Mouse (Mus musculus): ENCODE results near the gene Csmd2.

Gene Csmd2

GRCm38 (mm10) chr4:127987784-127988455, at the start of gene Csmd2:
TSS of gene Csmd2 (plus strand) at chr4:127987857.
- DNase-seq (ENCODE audit: low spot score) = no peak

DNA sequence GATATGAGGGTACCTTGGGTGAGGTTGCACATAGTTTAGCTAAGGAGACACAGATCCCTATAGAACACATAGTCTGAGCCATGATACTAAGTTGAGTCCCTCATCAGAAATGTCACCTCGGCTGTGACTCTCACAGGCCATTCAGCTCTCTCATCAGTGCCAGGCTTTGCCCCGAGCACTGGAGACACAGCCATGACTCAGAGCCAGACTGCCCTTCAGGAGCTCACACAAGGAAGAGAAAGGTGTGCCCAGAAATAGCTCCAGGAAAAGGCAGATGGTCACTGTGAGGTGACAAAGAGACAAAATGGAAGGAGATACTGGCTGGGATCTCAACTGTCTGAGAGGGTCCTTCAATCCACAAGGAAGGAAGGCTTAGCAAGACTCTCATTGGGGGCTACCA, 40.0 kb upstream of the Csmd2 start:
- DNase-seq (ENCODE audit: low spot score) = no peak

DNA sequence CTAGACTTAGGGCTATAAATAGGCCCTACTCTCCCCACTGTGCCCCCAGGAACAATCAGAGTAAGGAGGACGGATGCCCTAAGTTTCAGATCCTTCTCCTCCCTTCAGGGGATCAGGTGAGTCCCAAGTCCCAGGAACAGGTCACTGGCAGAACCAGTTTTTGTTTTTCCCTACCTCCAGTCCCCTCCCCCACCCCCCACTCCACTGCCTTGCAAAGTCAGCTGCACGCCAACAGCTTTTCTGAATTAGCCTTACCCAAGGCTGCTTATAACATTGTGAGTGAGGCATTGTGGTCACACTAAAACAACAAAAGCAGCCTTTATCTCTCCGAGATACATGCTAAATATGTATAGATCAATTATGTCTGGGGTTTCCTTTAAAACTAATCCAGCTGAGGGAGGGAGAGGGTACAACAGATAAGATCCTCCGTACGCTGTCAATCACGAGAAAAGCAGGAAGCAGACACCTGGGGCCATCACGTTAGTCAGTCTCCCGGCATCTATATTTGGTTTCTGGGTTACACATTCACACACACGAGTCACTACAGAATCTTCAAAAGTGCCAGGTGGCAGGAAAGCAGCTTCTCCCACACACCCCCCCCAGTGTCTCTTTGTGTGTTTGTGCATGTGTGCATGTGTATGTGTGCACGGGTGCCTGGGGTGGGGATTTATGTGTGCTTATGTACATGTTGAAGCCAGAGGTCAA, 34.5 kb upstream of the Csmd2 start:
- DNase-seq (ENCODE audit: low spot score) = no peak

DNA sequence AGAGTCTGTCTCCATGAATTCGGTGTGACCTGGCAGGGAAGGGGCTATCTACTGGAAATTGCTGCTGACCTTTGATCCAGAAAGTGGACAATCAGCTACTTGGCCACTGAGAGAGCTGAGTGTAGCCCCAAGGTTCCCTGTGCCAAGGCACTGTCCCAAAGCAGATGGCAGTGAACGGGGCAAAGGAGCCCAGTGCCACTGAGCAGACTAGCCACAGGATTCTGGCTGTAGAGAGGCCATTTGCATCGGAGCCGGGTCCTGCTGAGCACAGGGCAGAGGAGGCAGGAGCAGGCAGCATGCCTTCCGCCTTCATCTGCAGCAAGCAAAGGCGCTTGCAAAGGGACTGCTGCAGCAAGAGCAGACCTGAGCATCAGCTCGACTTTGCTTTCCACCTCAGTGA, 18.6 kb upstream of the Csmd2 start:
- DNase-seq (ENCODE audit: low spot score) = no peak

DNA sequence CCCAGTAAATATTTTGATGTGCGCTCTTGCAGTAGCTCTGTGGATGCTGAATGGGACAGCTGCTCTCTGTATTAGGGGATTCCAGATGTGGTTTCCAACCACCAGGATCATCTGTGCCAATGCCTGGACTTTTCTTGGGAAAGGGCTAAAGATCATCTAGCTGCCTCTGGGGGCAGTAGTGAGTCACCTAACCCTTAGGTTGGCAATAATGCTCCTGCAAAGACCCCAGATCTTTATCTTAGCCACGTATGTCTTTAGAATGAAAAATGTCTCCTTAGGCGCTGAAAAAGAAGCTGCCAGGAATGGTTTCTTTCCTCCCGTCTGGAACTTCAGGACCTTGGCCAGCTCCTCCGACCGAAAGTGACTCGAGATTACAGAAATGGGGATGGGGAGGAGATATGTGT, 17.6 kb upstream of the Csmd2 start:
- DNase-seq (ENCODE audit: low spot score) = no peak

DNA sequence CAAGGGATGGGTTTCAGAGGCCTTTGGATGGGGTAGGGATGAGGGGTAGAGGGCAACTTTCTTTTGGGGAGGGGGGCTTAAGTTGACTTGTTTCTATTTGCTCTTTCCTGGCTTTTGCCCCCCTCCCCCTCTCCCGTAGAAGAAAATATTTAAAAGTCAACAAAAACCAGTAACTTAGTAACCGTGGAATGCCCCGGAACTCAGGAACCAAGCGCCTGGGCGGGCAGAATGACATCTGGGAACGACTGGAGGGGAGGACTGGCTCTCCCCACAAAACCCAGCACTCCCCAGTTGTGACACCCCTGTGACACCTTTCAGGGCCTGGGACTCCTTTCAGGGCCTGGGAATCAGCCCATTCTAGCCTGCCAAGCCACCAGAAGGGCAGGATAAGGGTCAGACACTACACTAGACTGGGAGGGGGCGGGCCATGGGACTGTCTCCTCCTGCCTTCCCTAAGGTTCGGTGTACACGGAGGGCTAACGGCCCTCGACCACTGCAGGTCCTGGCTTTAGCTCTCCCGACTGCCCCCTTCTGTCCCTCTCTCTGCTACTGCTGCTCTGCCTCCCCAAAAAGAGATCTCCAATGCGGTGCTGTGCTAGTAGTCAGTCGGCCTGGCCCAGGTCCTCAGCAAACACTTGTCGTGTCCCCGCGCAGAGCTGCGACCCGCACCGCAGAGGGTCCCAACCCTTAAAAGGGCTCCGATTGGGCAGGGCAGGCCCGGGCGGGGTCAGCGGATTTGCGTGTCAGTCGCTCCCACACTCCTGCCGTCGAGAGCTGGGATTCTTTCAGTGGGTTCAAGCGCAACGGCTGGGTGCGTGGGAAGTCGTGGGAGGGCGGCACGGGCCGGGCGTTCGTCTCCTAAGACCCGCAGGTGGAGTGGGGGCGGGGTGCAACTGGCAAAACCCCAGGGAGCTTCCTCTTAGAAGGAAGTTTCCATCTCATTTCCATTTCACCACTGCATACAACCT, 16.5 kb upstream of the Csmd2 start, which contains the start of gene CK137956:
CK137956 (minus strand) TSS at position 51 of the 968 bp plus-strand sequence.
- no peak for DNase-seq (ENCODE audit: low spot score)

- no peak for DNase-seq (ENCODE audit: low spot score)
Measured at GRCm38 (mm10) chr4:127972976-127973375, 14.7 kb upstream of the Csmd2 start.

DNA sequence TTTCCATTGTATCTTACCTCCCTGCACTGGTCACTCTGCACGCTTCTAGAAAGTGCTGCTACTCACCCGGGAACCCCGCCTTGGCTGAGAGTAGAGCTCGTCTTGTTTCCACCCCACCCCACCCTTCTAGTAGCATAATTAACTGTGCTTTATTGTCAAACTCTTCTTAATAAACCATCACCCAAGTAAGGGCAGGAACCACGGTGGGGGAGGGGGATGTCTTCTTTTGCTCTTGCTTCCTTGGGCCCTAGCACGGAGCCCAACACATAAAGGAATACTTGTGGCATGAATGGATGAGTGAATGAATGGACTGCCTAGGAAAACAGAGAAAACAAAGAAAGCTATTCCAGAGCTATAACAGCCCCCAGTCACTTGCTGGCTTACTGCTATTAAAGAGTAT, 6.5 kb upstream of the Csmd2 start:
- no peak for DNase-seq (ENCODE audit: low spot score)

- no peak for DNase-seq (ENCODE audit: low spot score)
Measured at GRCm38 (mm10) chr4:127984426-127984825, 3.2 kb upstream of the Csmd2 start.

DNA sequence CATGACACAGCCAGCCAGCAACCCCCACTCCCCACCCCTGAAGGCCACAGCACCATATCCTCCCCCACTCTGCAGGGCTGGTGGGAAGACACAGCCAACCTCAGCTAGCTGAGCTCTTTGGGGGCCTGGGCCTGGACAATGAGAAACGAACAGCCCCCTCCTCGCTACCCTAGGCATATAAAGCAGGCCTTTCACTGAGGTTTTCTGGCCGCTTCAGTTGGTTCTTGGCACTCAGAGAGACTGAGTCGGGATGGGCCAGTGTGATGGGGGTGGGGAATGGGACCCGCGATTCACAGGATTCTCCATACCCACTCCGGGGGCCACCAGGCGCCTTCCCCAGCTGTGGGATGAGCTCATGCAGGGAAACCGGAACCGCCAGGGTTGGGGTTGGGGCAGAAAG, 1.8 kb upstream of the Csmd2 start:
- DNase-seq (ENCODE audit: low spot score) = no peak

DNA sequence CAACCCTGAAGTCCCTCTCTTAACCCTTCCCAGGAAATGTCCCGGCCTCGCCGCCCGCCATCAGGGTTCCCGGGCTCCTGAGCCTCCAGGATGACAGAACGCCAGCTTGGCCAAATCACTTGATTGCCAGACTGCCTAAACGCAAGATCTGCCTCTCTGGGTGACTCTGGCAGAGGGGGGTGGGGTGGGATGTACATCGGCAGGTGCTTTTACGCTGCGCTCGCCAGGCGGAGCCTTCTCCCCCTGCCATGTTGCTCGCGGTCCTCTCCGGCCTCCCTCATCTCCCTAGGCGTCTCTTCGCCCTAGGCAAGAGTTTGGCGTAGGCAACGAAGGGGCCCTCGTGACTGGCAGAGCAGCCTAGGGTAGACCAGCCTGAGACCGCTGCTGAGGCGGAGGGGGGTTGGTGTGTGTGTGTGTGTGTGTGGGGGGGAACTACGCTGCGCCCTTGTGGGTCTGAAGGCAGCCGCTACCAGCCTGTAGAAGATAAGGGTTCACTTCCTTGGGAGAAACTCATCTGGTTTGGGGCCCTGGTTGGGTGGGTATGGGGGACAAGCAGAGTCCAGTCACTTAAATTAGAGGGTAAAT, 1.1 kb upstream of the Csmd2 start:
- DNase-seq (ENCODE audit: low spot score) = no peak

DNA sequence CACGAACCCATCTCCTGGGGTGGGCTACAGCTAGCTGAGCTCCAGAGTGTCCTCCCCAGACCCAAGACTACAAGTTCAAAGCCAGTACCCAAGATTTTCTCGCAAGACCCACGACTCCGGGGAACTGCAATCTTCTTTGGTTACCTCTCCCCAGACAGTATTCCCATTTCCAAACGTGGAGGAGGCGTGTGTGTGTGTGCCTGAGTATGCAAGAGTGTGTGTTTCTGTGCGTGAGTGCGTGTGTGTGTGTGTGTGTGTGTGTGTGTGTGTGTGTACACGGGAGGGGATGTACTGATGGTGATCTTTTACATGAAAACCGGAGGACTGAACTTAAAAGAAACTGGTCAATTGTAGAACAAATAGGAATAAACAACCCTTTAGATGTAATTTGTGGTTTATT, 387 bp upstream of the Csmd2 start:
- DNase-seq (ENCODE audit: low spot score) = no peak

- no peak for DNase-seq (ENCODE audit: low spot score)
Measured at GRCm38 (mm10) chr4:127988526-127989180, 996 bp downstream of the Csmd2 start.

GRCm38 (mm10) chr4:127989347-127989995, 1.8 kb downstream of the Csmd2 start:
- DNase-seq (ENCODE audit: low spot score) = no peak

- no peak for DNase-seq (ENCODE audit: low spot score)
Measured at GRCm38 (mm10) chr4:127999281-127999680, 11.6 kb downstream of the Csmd2 start.

GRCm38 (mm10) chr4:128002638-128003101, 15.0 kb downstream of the Csmd2 start:
- no peak for DNase-seq (ENCODE audit: low spot score)

GRCm38 (mm10) chr4:128004797-128005452, 17.3 kb downstream of the Csmd2 start:
- DNase-seq (ENCODE audit: low spot score) = no peak

DNA sequence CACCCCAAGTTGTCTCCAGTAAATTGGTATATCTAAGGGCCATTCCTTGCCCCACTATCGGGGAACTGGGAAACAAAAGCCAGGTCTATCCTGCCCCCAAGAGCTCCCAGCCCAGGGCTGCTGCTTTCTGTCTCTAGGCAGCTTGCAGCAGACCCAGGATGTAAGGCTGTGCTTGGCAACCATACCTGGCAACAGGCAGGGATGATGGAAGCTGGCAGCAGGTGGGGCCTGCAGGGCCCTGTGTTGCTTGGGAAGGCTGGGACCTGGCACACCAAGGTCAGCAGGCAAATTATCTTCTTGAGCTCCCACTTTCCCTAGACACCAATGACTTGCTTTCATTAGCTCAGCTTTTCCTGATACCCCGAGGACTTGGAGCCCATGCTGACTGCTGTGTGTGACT, 31.8 kb downstream of the Csmd2 start:
- DNase-seq (ENCODE audit: low spot score) = no peak

DNA sequence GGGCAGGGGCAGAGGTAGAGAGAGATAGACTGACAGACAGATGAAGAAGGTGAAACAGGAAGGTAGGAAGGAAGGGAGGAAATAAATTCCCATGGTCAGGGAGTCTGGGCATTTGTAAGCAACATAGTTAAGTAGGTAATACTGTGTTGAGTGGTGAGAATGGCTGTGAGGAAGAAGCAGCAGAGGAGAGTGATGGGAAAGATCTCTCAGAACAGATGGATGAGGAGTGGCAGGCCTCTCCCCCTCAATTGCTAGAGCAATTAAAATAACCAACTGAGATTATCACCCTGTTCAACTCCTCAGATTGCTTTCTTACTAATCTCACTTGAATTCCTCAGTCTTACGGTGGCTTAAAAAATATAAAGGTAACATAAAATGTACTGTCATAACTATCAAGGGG, 40.6 kb downstream of the Csmd2 start:
- no peak for DNase-seq (ENCODE audit: low spot score)

GRCm38 (mm10) chr4:128041901-128042300, 54.2 kb downstream of the Csmd2 start:
- DNase-seq (ENCODE audit: low spot score) = no peak

Measured in adipocyte (in vitro differentiated cells).